Mouse (Mus musculus): ENCODE results near the gene Tnnc2. TPM values are rescaled to one million over a fixed set of nuclear protein-coding genes. Genes with fewer than 3 reads are reported as not detected.

The Tnnc2 gene
- polyA plus RNA-seq, 1 experiment from 2014 or later, result 2.0 TPM

DNA sequence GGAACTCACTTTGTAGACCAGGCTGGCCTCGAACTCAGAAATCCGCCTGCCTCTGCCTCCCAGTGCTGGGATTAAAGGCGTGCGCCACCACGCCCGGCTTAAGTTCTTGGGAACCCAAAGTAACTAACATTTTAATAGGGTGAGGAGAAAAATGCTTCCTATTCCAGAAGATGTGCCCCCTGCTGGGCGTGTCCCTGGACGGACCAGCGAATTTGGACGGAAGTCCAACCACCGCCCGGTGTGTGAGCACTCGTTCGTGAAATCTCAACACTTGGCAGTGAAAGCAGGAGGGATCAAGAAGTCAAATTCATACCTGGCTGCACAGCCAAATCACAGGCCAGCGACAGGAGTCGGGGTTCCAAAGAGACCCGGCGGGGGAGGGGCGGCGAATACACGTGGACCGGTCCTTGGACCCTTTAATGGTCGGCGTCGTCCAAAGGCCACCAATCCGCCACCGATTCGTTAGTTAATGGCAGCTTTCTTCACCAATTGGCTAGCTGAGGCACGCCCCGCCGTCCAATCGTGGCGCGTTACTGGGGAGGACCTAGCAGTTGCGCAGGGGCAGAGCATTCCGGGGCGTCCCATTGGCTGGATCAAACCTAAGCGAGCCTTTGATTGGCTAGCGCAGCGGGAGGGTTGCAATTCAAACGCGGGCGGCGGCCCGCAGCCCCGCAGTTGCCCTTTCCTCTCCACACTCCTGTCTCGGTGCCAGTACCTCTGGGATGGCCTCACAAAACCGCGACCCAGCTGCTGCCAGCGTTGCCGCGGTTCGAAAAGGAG lies 10.3 kb downstream of the Tnnc2 start, which contains the start of gene Ube2c:
Gene Ube2c (plus strand): TSS at position 641 of the 780 bp plus-strand sequence.
- Histone ChIP-seq H3K4me1 (peaks cover 29% of the 10 kb centered on the region), H3K9me3 (no peaks in the 10 kb centered on the region), H3K4me3 (peak within 1 kb of the TSS; percentile 88), H3K27me3 (no peaks in the 10 kb centered on the region), H3K36me3 (peaks cover 60% of the 10 kb centered on the region), H3K27ac (peak within 1 kb of the TSS; percentile 77), H3K4me2 (peak within 1 kb of the TSS; percentile 79), H3K9ac (peak within 1 kb of the TSS; percentile 85)
- peak; percentile 99 for ATAC-seq (ENCODE audit: borderline replicate concordance, extremely low read depth, low FRiP score, low TSS enrichment)
- 1% methylated on average over 53 of the region's 53 CpGs for WGBS

DNA sequence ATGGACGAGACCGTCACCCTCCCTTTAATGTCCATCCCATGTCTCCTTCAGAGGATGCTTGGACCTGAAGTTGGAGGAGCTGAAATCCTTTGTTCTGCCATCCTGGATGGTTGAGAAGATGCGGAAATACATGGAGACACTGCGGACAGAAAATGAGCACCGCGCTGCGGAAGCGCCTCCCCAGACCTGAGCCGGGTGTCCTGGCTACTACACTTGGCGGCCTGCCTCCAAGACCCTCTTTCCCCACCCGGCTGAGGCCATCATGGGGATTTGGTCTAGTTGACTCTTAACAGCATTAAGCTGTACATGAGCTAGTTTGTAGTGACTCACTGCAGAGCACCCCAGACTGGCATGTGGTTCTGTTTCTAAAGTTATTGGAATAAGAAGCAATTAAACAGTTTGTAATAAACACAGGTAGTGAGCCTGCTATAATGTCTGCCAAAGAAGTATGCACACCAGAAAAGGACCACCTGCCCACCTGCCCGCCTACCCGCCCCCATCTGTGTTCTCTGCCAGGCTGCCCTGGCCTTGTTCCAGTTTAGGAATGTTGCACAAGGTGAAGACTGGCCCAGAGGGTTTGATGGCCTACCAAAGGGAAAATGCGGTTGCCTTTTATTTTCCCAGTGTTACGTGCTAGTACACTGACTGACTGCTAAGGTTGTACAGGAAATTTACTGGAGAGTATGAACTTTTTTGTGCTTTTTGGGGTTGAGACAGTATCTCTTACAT lies 11.8 kb downstream of the Tnnc2 start:
- Histone ChIP-seq H3K4me1 (peaks cover 26% of the 10 kb centered on the region), H3K9me3 (no peaks in the 10 kb centered on the region), H3K4me2 (no peak overlapping the region), H3K27me3 (no peaks in the 10 kb centered on the region), H3K27ac (0 out of 2 replicates have a peak overlapping the region, but pooled peaks have one; percentile 0), H3K36me3 (peaks cover 65% of the 10 kb centered on the region), H3K9ac (no peak overlapping the region), H3K4me3 (no peak overlapping the region)
- no peak for ATAC-seq (ENCODE audit: borderline replicate concordance, extremely low read depth, low FRiP score, low TSS enrichment)
- 90% methylated on average over 15 of the region's 15 CpGs for WGBS

DNA sequence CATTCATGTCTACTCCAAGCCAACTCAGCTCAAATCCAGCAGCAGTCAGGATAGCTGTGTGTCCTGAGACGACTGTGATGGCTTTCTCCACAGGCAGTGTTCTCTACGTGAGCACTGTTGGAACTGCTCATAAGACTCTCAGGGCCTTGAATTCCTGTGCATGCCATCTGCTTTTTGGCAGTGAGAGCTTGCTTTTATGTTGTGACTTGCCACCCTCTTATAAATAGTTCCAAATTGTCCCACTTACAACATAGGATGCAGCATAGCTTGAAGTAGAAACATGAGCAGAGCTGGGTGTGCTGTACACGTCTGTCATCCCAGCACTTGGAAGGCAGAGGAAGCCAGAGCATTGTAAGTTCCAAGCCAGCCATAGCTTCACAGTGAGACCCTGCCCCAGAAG lies 13.9 kb downstream of the Tnnc2 start:
- H3K36me3 ChIP-seq, result peaks cover 68% of the 10 kb centered on the region

DNA sequence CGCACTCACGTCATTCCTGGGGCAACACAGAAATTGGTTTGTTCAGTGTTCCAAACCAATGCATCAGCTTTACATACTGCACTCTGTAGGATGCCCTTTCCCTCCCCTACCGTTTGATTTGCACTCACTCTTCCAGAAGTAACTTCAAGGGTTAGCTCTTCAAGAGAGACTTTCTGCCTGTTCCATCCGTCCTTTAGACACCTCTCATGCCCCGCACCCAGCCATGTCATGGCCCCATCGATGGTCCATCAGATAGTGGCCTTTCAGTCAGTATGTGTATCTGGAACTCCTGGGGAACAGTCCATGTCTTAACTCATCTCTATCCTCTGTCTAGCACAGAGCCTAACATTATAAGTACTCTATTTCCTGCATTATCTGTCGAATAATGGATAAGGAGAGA lies 17.2 kb downstream of the Tnnc2 start:
- Histone ChIP-seq H3K4me3 (no peak overlapping the region), H3K36me3 (peaks cover 92% of the 10 kb centered on the region), H3K9me3 (no peaks in the 10 kb centered on the region), H3K27ac (no peak overlapping the region), H3K27me3 (no peaks in the 10 kb centered on the region), H3K9ac (no peak overlapping the region), H3K4me2 (no peak overlapping the region), H3K4me1 (no peaks in the 10 kb centered on the region)
- no peak for ATAC-seq (ENCODE audit: borderline replicate concordance, extremely low read depth, low FRiP score, low TSS enrichment)
- 78% methylated on average over 7 of the region's 7 CpGs for WGBS

More for the DNA sequence above, 13.9 kb downstream of the Tnnc2 start:
- Histone ChIP-seq H3K9ac (no peak overlapping the region), H3K9me3 (no peaks in the 10 kb centered on the region), H3K4me1 (peaks cover 6% of the 10 kb centered on the region), H3K27me3 (no peaks in the 10 kb centered on the region), H3K4me3 (no peak overlapping the region), H3K27ac (no peak overlapping the region), H3K4me2 (no peak overlapping the region)
- ATAC-seq (ENCODE audit: borderline replicate concordance, extremely low read depth, low FRiP score, low TSS enrichment), result no peak
- 67% methylated on average over 3 of the region's 3 CpGs for WGBS

DNA sequence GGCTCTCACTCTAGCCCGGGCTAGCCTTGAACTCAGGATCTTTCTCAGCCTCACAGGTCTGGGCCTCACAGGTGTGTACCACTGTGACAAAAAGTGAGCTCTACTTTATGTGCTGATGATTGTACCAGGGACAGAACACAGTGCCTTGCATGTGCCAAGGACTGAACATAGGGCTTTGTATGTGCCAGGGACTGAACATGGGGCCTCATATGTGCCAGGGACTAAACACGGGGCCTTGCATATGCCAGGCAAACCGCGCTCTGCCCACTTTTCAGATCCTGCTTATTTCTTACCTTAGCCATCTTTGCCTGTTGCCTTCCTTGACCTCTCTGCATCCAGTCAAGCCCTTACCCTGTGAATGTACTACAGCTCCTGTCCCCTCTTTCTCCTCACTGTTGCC lies 17.8 kb downstream of the Tnnc2 start:
- no peaks in the 10 kb centered on the region for H3K9me3 ChIP-seq
- H3K36me3 ChIP-seq, result peaks cover 92% of the 10 kb centered on the region
- H3K27me3 ChIP-seq, result no peaks in the 10 kb centered on the region
- ATAC-seq (ENCODE audit: borderline replicate concordance, extremely low read depth, low FRiP score, low TSS enrichment), result no peak
- H3K9ac ChIP-seq, result no peak overlapping the region
- WGBS, result 98% methylated on average over 4 of the region's 4 CpGs
- no peaks in the 10 kb centered on the region for H3K4me1 ChIP-seq
- no peak overlapping the region for H3K27ac ChIP-seq
- no peak overlapping the region for H3K4me2 ChIP-seq
- H3K4me3 ChIP-seq, result no peak overlapping the region

DNA sequence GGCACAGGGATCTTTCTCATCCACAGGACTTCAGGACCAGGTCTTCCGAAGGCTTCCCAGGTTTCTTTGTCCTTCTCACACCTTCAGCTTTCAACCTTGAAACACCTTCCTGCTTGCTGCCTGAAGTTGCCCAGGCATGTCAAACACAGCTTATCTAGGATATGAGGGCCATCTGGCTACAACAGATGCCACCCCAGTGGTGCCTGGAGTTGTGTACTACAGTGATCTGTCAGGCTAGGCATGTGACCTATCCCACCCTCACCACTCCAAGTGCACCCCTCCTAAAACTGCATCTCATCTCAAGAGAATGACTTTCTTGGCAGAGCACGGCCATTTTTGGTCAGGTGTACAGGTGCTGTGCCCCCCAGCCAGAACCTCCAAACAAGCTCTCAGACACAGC lies 18.3 kb downstream of the Tnnc2 start:
- peak; percentile 58; the same call in 1 of the 2 replicates for ATAC-seq (ENCODE audit: borderline replicate concordance, extremely low read depth, low FRiP score, low TSS enrichment)
- Histone ChIP-seq H3K27ac (no peak overlapping the region), H3K4me3 (no peak overlapping the region), H3K9ac (no peak overlapping the region), H3K36me3 (peaks cover 92% of the 10 kb centered on the region), H3K4me1 (no peaks in the 10 kb centered on the region), H3K9me3 (no peaks in the 10 kb centered on the region), H3K4me2 (no peak overlapping the region), H3K27me3 (no peaks in the 10 kb centered on the region)
- 85% methylated on average over 2 of the region's 2 CpGs for WGBS

DNA sequence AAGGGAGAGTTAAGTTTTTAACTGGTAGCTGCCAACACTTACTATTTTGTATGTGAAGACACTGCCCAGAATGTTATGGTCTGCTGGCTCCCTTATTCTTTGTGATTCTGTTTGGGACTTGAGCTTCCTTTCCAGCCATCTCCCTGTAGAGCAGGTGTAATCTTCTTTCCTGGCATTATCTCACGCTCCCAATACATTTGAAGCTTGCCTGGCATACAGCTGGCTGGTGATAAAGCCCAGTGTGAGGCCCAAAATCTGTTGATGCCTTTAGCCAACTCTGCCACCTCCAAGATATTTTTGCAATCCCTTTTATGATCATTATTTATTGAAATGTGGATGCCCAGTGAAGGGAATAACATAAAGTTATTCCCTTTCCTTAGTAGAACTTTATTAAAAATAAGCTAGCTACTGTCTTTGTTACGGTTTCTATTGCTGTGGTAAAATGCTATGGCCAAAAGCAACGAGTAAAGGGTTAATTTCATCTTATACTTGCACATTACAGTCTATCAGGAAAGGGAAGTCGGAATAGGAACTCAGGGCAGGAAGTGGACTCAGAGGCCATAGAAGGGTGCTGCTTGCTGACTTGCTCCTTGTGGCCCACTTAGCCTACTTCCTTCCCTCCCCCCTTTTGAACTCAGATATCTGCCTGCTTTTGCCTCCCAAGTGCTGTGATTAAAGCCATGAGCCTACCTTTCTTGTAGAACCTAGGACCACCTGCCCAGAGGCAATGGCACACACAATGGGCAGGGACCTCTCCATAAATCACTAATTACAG lies 19.5 kb downstream of the Tnnc2 start:
- H3K27me3 ChIP-seq, result no peaks in the 10 kb centered on the region
- no peak overlapping the region for H3K27ac ChIP-seq
- peaks cover 92% of the 10 kb centered on the region for H3K36me3 ChIP-seq
- H3K4me3 ChIP-seq, result no peak overlapping the region
- H3K9me3 ChIP-seq, result no peaks in the 10 kb centered on the region
- H3K9ac ChIP-seq, result no peak overlapping the region
- no peaks in the 10 kb centered on the region for H3K4me1 ChIP-seq
- 74% methylated on average over 4 of the region's 4 CpGs for WGBS
- H3K4me2 ChIP-seq, result no peak overlapping the region
- ATAC-seq (ENCODE audit: borderline replicate concordance, extremely low read depth, low FRiP score, low TSS enrichment), result no peak

DNA sequence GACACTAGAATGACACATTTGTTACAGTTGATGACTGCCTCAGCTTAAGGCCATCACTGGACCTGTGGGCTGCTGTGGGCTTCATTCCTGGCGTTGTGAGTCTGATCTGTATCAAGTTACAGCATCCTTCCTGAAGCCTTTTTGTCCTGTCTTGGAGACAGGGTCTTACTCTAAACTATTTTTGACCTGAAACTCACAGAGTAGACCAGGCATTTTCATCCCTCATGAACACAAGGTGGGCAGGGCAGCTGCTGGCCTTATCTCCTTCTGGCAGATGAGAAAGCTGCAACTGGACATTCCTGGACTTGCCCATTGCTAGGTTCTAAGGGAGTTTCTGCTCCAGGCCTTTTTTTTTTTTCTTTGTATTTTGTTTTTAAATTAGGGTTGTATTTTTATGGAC lies 21.1 kb downstream of the Tnnc2 start:
- no peak overlapping the region for H3K9ac ChIP-seq
- ATAC-seq (ENCODE audit: borderline replicate concordance, extremely low read depth, low FRiP score, low TSS enrichment), result no peak
- no peaks in the 10 kb centered on the region for H3K4me1 ChIP-seq
- no peaks in the 10 kb centered on the region for H3K27me3 ChIP-seq
- H3K4me2 ChIP-seq, result no peak overlapping the region
- H3K9me3 ChIP-seq, result no peaks in the 10 kb centered on the region
- 56% methylated on average over 1 of the region's 1 CpGs for WGBS
- H3K4me3 ChIP-seq, result no peak overlapping the region
- H3K36me3 ChIP-seq, result peaks cover 99% of the 10 kb centered on the region
- H3K27ac ChIP-seq, result no peak overlapping the region

DNA sequence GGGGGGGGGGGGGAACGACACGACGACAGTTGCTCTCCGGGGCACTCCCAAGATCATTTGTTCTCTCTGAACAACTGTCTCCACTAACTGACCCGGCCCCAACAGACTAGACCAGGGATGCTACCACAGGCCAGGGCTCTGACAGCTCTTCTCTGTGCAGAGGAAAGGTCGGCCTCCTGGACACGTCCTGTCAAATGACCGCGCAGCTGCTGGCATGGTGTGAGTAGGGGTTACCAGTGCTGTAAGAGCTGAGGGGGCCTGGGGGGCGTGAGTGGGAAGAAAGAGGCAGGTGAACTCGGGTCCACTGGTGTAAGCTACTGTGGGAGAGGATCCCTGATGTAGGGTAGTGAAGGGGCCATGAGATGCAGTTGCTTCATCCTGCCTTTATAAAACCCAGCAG lies 21.9 kb downstream of the Tnnc2 start:
- peaks cover 93% of the 10 kb centered on the region for H3K36me3 ChIP-seq
- no peak for ATAC-seq (ENCODE audit: borderline replicate concordance, extremely low read depth, low FRiP score, low TSS enrichment)
- 88% methylated on average over 11 of the region's 11 CpGs for WGBS

DNA sequence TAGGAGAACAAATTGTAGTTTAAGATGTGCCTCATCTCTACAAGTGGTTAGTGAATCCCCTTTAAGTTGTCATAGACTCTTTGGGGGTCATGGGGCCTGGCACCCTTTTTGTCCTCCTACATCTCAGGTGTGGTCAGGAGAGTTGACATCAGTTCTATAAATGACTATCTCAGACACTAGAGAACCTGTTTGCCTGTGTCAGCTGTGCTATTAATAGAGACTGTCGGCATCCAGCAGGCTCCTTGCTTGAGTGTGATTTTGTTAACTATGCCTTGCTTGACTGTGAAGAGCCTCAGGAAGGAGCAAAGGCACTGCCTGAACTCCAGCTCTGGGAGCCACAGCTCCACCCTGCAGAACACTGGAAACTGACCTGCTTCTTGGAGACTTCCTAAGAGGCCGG lies 25.0 kb downstream of the Tnnc2 start:
- Histone ChIP-seq H3K9ac (no peak overlapping the region), H3K27ac (no peak overlapping the region), H3K27me3 (no peaks in the 10 kb centered on the region), H3K9me3 (no peaks in the 10 kb centered on the region), H3K36me3 (peaks cover 87% of the 10 kb centered on the region), H3K4me3 (no peak overlapping the region), H3K4me1 (no peaks in the 10 kb centered on the region), H3K4me2 (no peak overlapping the region)
- 76% methylated on average over 2 of the region's 2 CpGs for WGBS
- ATAC-seq (ENCODE audit: borderline replicate concordance, extremely low read depth, low FRiP score, low TSS enrichment), result no peak

More for the DNA sequence above, 21.9 kb downstream of the Tnnc2 start:
- Histone ChIP-seq H3K27ac (no peak overlapping the region), H3K9ac (no peak overlapping the region), H3K4me1 (no peaks in the 10 kb centered on the region), H3K4me2 (no peak overlapping the region), H3K4me3 (no peak overlapping the region), H3K27me3 (no peaks in the 10 kb centered on the region), H3K9me3 (no peaks in the 10 kb centered on the region)

DNA sequence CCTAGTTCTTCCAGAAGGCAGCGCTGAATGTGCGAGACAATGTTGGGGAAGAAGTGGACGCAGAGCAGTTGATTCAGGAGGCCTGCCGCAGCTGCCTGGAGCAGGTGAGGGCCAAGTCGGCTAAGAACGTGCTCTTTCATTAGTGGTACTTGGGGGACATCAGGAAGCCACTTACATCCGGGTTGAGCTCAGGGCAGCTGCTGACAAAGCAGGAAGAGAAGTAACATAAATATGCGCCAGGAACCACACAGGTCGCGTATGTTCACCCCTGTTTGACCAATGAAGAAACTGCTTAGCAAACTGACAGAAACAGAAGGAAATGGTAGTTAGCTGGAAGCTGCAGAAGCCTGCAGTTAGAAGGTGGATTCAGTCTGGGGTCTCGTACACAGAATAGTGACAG lies 25.7 kb downstream of the Tnnc2 start:
- Histone ChIP-seq H3K36me3 (peaks cover 86% of the 10 kb centered on the region), H3K27ac (no peak overlapping the region), H3K4me3 (no peak overlapping the region), H3K9ac (no peak overlapping the region), H3K27me3 (no peaks in the 10 kb centered on the region), H3K4me2 (no peak overlapping the region), H3K4me1 (no peaks in the 10 kb centered on the region), H3K9me3 (no peaks in the 10 kb centered on the region)
- no peak for ATAC-seq (ENCODE audit: borderline replicate concordance, extremely low read depth, low FRiP score, low TSS enrichment)
- WGBS, result 63% methylated on average over 11 of the region's 11 CpGs
